Mouse (Mus musculus) ES-Bruce4 (cell line): ENCODE data around the gene Hmgcs1. TPM values are rescaled to one million over a fixed set of nuclear protein-coding genes. Genes with fewer than 3 reads are reported as not detected.
"Not testable (repeated sequence)": the region's sequence is repeated elsewhere in the genome, so short reads cannot be mapped to it uniquely, and the experiment has no call there.

Experiments used
- H3K27ac ChIP-seq: 2 replicates; pipeline ENCODE4 v1.5.1; 2012; ENCODE audit warnings: low read length, inconsistent platforms; ENCODE audit not compliant: insufficient read depth
- H3K27me3 ChIP-seq: 2 replicates; pipeline ENCODE4 v1.6.1; 2012; ENCODE audit warnings: mild to moderate bottlenecking, low read length, inconsistent platforms; ENCODE audit not compliant: control insufficient read depth, poor library complexity, insufficient read depth, severe bottlenecking
- H3K36me3 ChIP-seq: 2 replicates; pipeline ENCODE4 v1.6.1; 2012; ENCODE audit warnings: inconsistent platforms, mild to moderate bottlenecking, low read length, moderate library complexity; ENCODE audit not compliant: control insufficient read depth, poor library complexity, insufficient read depth, severe bottlenecking
- H3K4me1 ChIP-seq: one replicate; pipeline ENCODE4 v1.8.1; 2011; ENCODE audit warnings: low read length; ENCODE audit not compliant: control insufficient read depth, insufficient read depth
- H3K4me3 ChIP-seq: 2 replicates; pipeline ENCODE4 v1.5.1; 2011; ENCODE audit warnings: low read depth, mild to moderate bottlenecking, low read length
- H3K9ac ChIP-seq: 2 replicates; pipeline ENCODE4 v1.6.1; 2012; ENCODE audit warnings: low read depth, mild to moderate bottlenecking, inconsistent platforms; ENCODE audit not compliant: poor library complexity, severe bottlenecking
- H3K9me3 ChIP-seq: replicated peaks from 2 replicates; pipeline ENCODE4 v1.6.1; 2012; ENCODE audit warnings: mild to moderate bottlenecking, low read length, inconsistent platforms; ENCODE audit not compliant: control insufficient read depth, poor library complexity, insufficient read depth, severe bottlenecking
- CTCF ChIP-seq: IDR thresholded peaks from one replicate; pipeline ENCODE4 v1.8.1; 2011; ENCODE audit warnings: low read depth, low read length
- EP300 ChIP-seq: IDR thresholded peaks from 2 replicates; pipeline ENCODE4 v1.6.1; 2011; ENCODE audit warnings: low read depth, low read length; ENCODE audit not compliant: insufficient read depth
- POLR2A ChIP-seq: IDR thresholded peaks from one replicate; pipeline ENCODE4 v1.8.1; 2011; ENCODE audit warnings: low read length; ENCODE audit not compliant: insufficient read depth
- polyA plus RNA-seq: library from polyadenylated mRNA; stranded (reverse); fragments of >200 nt; gene quantifications from 2 replicates; pipeline ENCODE4 v1.2.4, GENCODE M21; 2011; ENCODE audit warnings: low read depth; ENCODE audit not compliant: missing spikeins, insufficient read depth, insufficient read length

Gene Hmgcs1
- polyA plus RNA-seq, 1 experiment = 300 TPM

GRCm38 (mm10) chr13:119695676-119696075, 5.5 kb downstream of the Hmgcs1 start:
- TF ChIP-seq EP300 (0 out of 2 replicates have a peak, but pooled peaks have one; percentile 14), POLR2A (no peak)
- no peaks in the 10 kb centered on the region; the same call in 1 of the 2 replicates for H3K9me3 ChIP-seq
- H3K4me3 ChIP-seq = no peak overlapping the region
- no peaks in the 10 kb centered on the region for H3K27me3 ChIP-seq
- peaks cover 41% of the 10 kb centered on the region for H3K36me3 ChIP-seq
- H3K27ac ChIP-seq = peak overlapping the region; percentile 74
- H3K9ac ChIP-seq = no peak overlapping the region
- H3K4me1 ChIP-seq = peaks cover 2% of the 10 kb centered on the region

DNA sequence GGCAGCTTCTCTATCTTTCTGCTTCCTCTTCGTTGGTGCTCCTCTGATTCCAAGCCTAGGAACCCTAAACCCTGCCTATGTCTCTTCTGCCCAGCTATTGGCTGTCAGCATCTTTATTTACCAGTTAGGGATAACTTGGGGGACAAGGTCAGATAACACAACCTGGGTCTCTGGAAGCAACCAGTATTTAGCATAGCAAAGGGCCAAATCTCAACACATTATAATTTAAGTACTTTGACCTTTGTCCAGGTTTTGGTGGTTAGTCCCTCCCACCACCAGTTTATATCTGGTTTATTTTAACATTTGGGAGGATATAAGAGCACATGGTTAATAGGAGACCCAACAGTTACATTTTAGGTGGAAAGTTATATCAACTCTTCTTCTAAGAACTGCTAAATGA, 6.3 kb downstream of the Hmgcs1 start:
- Histone ChIP-seq H3K27ac (no peak overlapping the region), H3K27me3 (no peaks in the 10 kb centered on the region), H3K4me3 (no peak overlapping the region), H3K36me3 (peaks cover 46% of the 10 kb centered on the region), H3K4me1 (no peaks in the 10 kb centered on the region), H3K9me3 (no peaks in the 10 kb centered on the region; the same call in 1 of the 2 replicates), H3K9ac (no peak overlapping the region)
- TF ChIP-seq POLR2A = no peak
- TF ChIP-seq CTCF = no peak
- TF ChIP-seq EP300 = no peak

- Histone ChIP-seq H3K27ac (no peak overlapping the region), H3K4me1 (no peaks in the 10 kb centered on the region), H3K9ac (no peak overlapping the region), H3K27me3 (no peaks in the 10 kb centered on the region), H3K9me3 (no peaks in the 10 kb centered on the region; the same call in 1 of the 2 replicates), H3K36me3 (peaks cover 57% of the 10 kb centered on the region), H3K4me3 (no peak overlapping the region)
- no peak for TF ChIP-seq EP300
- no peak for TF ChIP-seq POLR2A
- TF ChIP-seq CTCF = no peak
Observed at GRCm38 (mm10) chr13:119698436-119698835, 8.3 kb downstream of the Hmgcs1 start.

GRCm38 (mm10) chr13:119704280-119704679, 14.1 kb downstream of the Hmgcs1 start:
- Histone ChIP-seq H3K9ac (no peak overlapping the region), H3K4me1 (no peaks in the 10 kb centered on the region), H3K36me3 (peaks cover 80% of the 10 kb centered on the region)

DNA sequence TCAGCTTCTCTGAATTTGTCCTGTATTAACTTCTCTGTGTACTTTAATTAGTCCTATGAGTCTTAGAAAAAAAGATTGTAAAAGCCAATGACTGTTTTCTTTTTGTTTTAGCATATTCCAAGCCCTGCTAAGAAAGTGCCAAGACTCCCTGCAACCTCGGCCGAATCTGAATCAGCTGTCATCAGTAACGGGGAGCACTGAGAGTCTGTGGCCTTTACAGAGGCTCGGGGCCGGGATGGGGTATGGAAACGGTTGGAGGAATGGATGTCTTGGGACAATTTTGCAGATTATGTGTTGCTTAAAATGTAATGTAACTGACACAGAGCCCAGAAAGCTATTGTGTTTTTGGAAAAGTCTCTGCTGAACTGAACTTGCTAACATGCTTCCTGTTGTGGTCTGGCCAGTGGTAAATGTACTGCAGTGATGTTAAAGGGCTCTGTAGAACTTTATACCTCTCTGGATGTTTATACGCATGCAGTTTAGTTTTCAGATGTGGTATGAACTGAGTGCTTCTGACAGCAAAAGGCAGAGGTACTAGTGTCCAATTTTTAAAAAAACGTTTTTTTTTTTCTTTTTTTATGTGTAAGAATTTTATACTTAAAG, 16.2 kb downstream of the Hmgcs1 start:
- H3K9me3 ChIP-seq, H3K27ac ChIP-seq, H3K4me3 ChIP-seq, H3K27me3 ChIP-seq, H3K4me1 ChIP-seq, H3K9ac ChIP-seq: not testable (repeated sequence)
- H3K36me3 ChIP-seq = peaks cover 62% of the 10 kb centered on the region

More at GRCm38 (mm10) chr13:119704280-119704679, 14.1 kb downstream of the Hmgcs1 start:
- Histone ChIP-seq H3K9me3 (no peaks in the 10 kb centered on the region), H3K27me3 (no peaks in the 10 kb centered on the region), H3K27ac (no peak overlapping the region), H3K4me3 (no peak overlapping the region)
- TF ChIP-seq EP300 (no peak), CTCF (no peak), POLR2A (no peak)

DNA sequence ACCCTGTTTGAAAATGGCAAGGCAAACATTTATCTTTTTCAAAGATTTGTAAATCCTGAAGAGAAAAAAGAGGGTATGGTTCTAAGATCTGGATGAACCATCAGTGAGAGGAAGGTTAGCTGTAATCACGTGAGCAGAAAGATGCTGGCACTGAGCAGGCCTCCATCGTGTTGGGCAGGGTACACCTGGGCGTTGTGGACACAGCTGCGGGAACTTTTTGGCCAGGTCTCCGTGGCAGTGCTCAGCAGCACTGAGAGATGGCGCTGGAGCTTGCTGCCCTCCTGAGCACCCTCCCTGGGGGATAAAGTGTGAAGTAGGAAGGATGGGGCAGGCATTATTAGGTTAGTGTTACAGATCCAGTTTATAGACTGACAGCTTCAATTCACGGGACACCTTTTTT, 16.8 kb downstream of the Hmgcs1 start:
- no peaks in the 10 kb centered on the region for H3K4me1 ChIP-seq
- H3K9me3 ChIP-seq = no peaks in the 10 kb centered on the region
- TF ChIP-seq POLR2A = no peak
- no peak for TF ChIP-seq EP300
- no peak for TF ChIP-seq CTCF
- no peak overlapping the region for H3K4me3 ChIP-seq
- no peak overlapping the region for H3K9ac ChIP-seq
- no peaks in the 10 kb centered on the region for H3K27me3 ChIP-seq
- H3K27ac ChIP-seq = no peak overlapping the region
- peaks cover 59% of the 10 kb centered on the region for H3K36me3 ChIP-seq
